15 mouse cellular contexts compared by ENCODE assay signal in the genomic region with DNA sequence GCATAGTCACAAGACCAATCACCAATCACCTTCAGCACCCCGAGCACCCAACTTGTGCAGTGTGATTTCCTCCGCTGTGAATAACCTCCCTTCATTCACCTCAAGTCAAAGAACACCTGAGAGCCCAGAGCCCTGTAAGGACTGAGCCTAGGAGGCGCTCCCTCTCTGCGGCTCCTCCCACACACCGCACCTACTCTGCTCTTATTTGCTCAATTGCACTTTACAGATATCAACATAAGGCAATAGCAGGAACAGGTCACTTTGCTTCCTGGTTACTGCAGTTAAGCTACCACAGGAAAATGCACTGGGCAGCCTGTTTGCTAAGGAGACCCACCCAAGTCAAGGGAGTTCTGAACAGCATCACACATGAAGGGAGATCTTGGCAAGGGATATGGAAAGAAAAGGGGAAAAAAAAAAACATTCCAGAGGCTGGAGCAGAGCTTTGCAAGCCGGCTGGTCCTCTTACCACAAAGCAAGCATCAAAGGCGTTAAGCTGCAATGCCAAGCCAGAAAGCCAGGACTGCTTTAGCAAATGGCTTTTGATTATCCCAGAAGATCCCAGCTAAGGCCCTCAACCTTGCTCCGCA.
DNase-seq lines count a peak whose midpoint lies in the region; ATAC-seq and TF ChIP-seq lines count a peak whose summit lies in the region.
"Had no signal": no experiment of that assay in that cellular context is flagged by ENCODE, and none has a peak within 500 bp of the region (broad histone marks: within the 10 kb centered on the region; RNA-seq: fewer than 3 reads in every experiment).

No protein-coding gene starts in this region.

- H3K9me3 ChIP-seq in heart, embryonic 13.5 days = no peaks in the 10 kb centered on the region
- H3K9me3 ChIP-seq in intestine, postnatal 0 days (ENCODE audit: control insufficient read depth) = no peaks in the 10 kb centered on the region
- H3K9me3 ChIP-seq: forebrain, embryonic 13.5 days; midbrain, embryonic 13.5 days; neural tube, embryonic 12.5 days had no signal

- H3K9ac ChIP-seq in heart, embryonic 13.5 days = no peak overlapping the region
- H3K9ac ChIP-seq in intestine, postnatal 0 days (ENCODE audit: low read depth, low read length) = no peak overlapping the region
- H3K9ac ChIP-seq: forebrain, embryonic 13.5 days; liver, postnatal 0 days; midbrain, embryonic 13.5 days; neural tube, embryonic 12.5 days had no signal

- H3K4me2 ChIP-seq in heart, embryonic 13.5 days = no peak overlapping the region
- peak overlapping the region; percentile 40; the same call in 1 of the 2 replicates for H3K4me2 ChIP-seq in intestine, postnatal 0 days (replicated peaks; ENCODE audit: low read depth)
- H3K4me2 ChIP-seq: forebrain, embryonic 13.5 days; midbrain, embryonic 13.5 days; neural tube, embryonic 12.5 days had no signal

- DNase-seq in heart, adult 18-20 months = no peak
- DNase-seq in MN1 (ENCODE audit: low spot score) = peak; percentile 19
- DNase-seq in lung, postnatal 10 days = peak; percentile 35
- no peak for DNase-seq in adrenal gland, adult 18-20 months (ENCODE audit: low spot score in 2 of 2)
- DNase-seq in cerebellum, postnatal 36 days = no peak
- DNase-seq in layer of hippocampus, postnatal 14 days (ENCODE audit: low spot score in 2 of 2) = no peak
- DNase-seq: cerebellum, adult 11-12 months; kidney, postnatal 36 days; liver, postnatal 0 days; thymus, adult 2 months had no signal

- no peak overlapping the region for H3K4me3 ChIP-seq in heart, embryonic 13.5 days
- H3K4me3 ChIP-seq in intestine, postnatal 0 days (ENCODE audit: low read depth, low read length) = no peak overlapping the region
- H3K4me3 ChIP-seq: forebrain, embryonic 13.5 days; midbrain, embryonic 13.5 days; neural tube, embryonic 12.5 days had no signal

- no peaks in the 10 kb centered on the region for H3K27me3 ChIP-seq in heart, embryonic 13.5 days (replicated peaks)
- H3K27me3 ChIP-seq in intestine, postnatal 0 days (replicated peaks; ENCODE audit: control insufficient read depth, insufficient read depth, low read length) = no peaks in the 10 kb centered on the region
- H3K27me3 ChIP-seq: forebrain, embryonic 13.5 days; midbrain, embryonic 13.5 days; neural tube, embryonic 12.5 days had no signal

- TF ChIP-seq CTCF in intestine, postnatal 0 days (IDR thresholded peaks at IDR 0.05; ENCODE audit: low read depth) = peak; percentile 44

- 74% methylated on average over 8 of the region's 8 CpGs for WGBS in heart, embryonic 13.5 days
- WGBS in intestine, postnatal 0 days = 40% methylated on average over 8 of the region's 8 CpGs

- H3K27ac ChIP-seq in heart, embryonic 13.5 days (replicated peaks) = 0 out of 2 replicates have a peak overlapping the region, but pooled peaks have one; percentile 12
- H3K27ac ChIP-seq in intestine, postnatal 0 days (ENCODE audit: low read depth, low read length) = peak overlapping the region; percentile 28; the same call in 1 of the 2 replicates
- H3K27ac ChIP-seq: forebrain, embryonic 13.5 days; midbrain, embryonic 13.5 days; neural tube, embryonic 12.5 days had no signal

- peaks cover 27% of the 10 kb centered on the region for H3K36me3 ChIP-seq in heart, embryonic 13.5 days
- H3K36me3 ChIP-seq in intestine, postnatal 0 days (ENCODE audit: control insufficient read depth, insufficient read depth) = peaks cover 23% of the 10 kb centered on the region; the same call in 1 of the 2 replicates

- peaks cover 21% of the 10 kb centered on the region for H3K4me1 ChIP-seq in heart, embryonic 13.5 days
- 0 out of 2 replicates have a peak, but pooled peaks cover 6% of the 10 kb centered on the region for H3K4me1 ChIP-seq in intestine, postnatal 0 days (replicated peaks; ENCODE audit: control insufficient read depth, insufficient read depth, low read length)
- H3K4me1 ChIP-seq: neural tube, embryonic 12.5 days had no signal

- ATAC-seq in heart, embryonic 13.5 days (ENCODE audit: extremely low read depth, insufficient number of reproducible peaks, low FRiP score, low TSS enrichment) = peak; percentile 14; the same call in 1 of the 2 replicates
- ATAC-seq in intestine, postnatal 0 days = peak; percentile 99
- ATAC-seq: forebrain, embryonic 13.5 days; liver, postnatal 0 days; midbrain, embryonic 13.5 days had no signal

Comparison
In these comparisons a context has a peak if more than half of its experiments do, and no peak if none do; other contexts are left out.
1. DNase-seq: peak in MN1 (single experiment) and lung, postnatal 10 days (single experiment); none in heart, adult 18-20 months (0 of 2), adrenal gland, adult 18-20 months (0 of 2), cerebellum, postnatal 36 days (0 of 2) and layer of hippocampus, postnatal 14 days (0 of 2).